Mouse (Mus musculus): ENCODE measurements at regions not wholly inside any gene's neighbourhood (a gene's known extent, or its start where the extent isn't known, plus 50 kb on each side); places are given as distances from the start of the nearest gene placed in this dataset.

DNA sequence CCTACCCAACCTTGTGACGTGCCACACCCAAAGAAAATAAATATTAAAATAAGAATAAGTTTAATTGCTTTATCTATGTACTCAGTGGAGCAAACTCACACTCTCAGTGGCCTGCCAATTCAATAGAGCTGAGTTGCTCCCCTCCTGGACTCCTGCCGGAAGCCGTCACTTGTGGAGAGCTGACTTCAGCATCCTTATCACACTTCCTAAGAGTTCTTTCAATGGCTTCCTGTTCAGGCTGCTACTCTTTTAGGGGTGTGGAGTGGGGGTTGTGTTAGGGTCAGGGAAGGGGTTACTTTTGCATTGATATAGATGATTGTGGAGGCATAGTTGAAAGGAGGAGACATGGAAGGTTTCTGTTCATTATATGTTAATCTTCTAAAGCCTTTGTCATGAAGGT, 147.7 kb downstream of the Dusp6 start:
- DNase-seq (ENCODE audit: extremely low spot score in 1 of 2, low spot score in 1 of 2): no peak

DNA sequence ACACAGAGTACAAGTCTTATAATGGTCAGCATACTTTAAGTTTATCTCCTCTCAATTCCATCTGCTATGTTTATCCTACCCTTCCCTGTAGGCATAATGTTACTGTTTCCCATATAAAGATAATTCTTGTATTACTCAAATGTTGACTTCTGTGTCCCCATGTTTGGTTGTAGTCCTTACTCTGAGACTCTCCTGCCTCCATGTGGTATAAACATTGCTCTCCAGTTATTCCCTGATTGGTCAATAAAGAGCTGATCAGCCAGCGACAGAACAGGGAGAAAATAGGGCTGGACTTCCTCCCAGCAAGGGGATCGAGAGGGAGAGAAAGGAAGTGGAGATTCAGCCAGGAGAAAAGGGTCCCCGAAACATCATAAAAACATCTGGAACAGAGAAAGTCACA, 150.4 kb downstream of the Dusp6 start:
- DNase-seq (ENCODE audit: extremely low spot score in 1 of 2, low spot score in 1 of 2): no peak

DNA sequence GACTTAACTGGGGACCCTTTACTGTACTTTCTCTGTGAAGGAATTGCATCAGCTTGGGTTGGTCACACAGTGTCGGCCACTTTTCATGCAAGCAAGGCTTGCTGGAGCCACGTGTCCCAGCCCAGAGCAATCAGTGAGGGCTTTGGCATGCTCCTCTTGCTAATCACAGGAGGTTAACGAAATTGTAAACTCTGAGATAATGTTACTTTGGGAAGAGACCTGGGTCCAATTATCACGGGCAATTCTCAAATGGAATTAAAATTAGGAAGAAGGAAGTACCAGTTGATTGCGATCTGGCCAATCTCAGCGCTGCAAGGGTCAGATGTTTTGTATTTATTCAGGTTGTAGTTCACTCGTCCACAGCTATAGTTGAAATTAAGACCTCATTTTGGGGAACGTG, 153.2 kb downstream of the Dusp6 start:
- no peak for DNase-seq (ENCODE audit: extremely low spot score in 1 of 2, low spot score in 1 of 2)

DNA sequence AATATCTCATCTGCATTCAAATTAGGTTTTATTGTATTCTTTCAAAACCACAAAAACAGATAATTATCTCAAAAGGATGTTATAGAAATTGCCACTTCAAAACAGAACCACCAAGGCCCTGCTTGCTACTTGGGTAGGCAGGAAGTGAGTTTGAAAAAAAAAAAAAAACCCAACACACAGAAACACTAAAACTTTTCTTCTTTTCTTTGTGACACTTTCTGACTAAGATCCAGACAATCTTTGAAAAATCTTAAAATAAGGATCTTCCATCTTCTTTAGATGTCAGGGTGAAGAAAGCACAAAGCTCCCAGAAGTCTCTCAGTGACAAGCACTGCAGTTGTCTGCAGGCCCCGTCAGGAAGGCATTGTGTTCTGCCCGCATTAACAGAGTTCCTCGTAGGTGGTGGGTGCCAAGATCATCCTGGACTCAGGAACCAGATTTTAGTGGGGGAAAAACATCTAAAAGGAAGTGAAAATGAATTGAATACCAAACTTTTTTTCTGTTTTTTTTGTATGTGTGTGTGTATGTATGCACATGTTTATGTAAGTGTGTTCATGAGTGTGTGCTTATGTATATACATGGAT, 154.0 kb downstream of the Dusp6 start:
- DNase-seq (ENCODE audit: extremely low spot score in 1 of 2, low spot score in 1 of 2): no peak

DNA sequence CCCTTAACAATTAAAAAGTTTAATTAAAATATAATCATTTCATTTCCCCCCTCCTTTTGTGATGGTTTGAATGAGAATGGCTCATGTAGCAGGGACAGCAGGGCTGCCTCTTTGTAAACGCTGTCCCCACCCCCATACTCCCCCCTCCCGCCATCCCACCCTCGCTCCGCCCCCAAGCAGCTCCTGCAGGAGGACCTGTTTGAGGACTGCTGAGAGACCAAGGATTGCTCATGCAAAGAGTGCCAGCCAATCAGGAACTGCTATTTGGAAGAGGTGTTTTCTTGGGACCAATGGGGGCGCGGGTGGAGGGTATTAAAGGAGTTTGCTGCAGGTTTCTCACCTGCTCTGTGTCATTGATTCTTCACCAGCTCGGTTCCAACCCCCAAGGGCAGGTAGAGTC, 154.6 kb downstream of the Dusp6 start:
- DNase-seq (ENCODE audit: extremely low spot score in 1 of 2, low spot score in 1 of 2): no peak

DNA sequence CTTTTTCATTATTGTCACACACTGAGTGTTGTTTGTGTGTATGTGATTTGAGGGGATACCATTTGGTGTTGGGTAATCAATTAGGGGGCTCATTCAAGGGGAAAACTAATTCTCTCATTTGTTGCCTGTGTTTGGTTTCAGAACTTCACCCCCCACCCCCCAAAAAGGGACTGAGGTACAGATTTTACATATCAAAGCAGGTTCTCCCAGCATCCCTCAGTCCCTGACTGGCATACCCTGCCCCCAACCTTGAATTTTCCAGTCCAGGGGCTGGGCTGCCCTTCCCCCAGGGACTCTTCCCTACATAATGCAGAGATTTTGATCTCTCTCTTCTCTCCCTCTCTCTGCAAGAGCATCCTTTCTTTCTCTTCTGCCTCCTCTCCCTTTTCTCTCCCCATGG, 155.5 kb downstream of the Dusp6 start:
- no peak for DNase-seq (ENCODE audit: extremely low spot score in 1 of 2, low spot score in 1 of 2)

DNA sequence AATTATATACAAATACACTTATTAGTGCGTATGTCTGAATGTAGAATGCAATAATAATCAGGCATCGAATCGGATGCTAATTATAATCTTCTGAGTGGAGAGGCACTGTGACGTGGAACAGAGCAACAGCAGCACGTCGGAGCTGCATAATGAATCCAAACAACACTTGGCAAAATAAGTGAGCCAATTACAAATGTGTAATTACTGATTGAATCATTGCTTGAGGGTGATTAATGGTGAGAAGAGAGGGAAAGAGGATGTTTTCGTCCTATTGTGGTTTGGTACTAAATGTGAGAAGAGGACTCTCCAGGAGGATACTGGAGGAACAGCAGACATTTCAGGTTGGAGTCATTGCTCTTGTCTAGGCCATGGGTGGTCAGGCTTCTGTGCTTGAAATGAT, 156.5 kb downstream of the Dusp6 start:
- DNase-seq (ENCODE audit: extremely low spot score in 1 of 2, low spot score in 1 of 2): no peak

DNA sequence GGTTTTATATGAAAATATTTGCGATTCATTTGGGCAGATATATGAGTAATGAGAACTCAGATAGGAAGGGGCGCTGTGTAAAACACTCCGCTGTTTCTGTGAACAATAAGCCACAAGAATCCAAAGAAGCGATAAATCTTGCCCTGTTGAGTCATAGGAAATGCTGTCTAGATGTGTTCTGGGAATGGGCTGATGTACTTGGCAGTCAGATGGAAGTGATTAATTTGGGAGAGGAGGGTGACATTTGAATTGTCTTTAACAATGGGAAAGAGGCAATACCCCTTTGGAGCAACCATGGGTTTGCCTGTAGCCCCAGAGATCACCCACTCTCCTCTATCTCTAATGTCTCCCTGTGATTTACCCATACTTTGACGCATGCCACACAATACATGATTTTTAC, 160.4 kb downstream of the Dusp6 start:
- no peak for DNase-seq (ENCODE audit: extremely low spot score in 1 of 2, low spot score in 1 of 2)

DNA sequence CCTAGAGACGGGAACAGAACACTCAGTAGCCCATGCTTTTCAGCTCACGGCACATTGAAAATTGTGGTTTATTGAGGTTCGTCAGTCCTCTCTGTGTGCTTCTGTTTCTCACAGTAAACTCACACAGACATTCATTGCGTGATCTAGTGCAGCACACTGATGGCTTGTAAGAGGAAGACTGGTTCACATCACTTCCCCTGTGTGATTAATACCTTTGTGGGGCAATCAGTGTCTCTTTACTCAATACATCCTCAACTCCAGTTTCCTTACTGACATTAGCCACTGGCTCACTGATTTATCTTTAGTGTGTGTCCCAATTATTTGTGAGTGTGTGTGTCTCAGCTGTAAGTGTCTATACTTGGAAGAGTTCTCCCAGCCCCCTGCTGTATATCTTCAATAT, 162.2 kb downstream of the Dusp6 start:
- DNase-seq (ENCODE audit: extremely low spot score in 1 of 2, low spot score in 1 of 2): no peak

DNA sequence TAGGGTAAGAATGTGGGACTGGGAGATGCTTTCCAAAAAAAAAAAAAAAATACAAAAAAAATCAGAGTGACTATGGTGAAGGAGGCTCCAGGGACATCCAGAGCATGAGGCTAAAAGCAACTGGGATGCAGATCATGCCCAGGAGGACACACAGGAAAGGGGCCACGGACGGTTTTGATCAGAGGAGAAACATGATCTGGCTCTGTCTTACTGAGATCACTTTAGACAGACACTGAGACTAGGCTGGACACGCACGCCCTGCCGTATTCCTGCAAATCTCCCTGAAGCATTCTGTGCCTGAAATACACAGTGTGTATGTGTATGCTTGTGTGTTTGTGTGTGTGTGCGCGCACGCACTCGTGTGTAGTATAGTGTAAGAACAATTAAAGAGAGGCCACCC, 167.1 kb downstream of the Dusp6 start:
- no peak for DNase-seq (ENCODE audit: extremely low spot score in 1 of 2, low spot score in 1 of 2)

DNA sequence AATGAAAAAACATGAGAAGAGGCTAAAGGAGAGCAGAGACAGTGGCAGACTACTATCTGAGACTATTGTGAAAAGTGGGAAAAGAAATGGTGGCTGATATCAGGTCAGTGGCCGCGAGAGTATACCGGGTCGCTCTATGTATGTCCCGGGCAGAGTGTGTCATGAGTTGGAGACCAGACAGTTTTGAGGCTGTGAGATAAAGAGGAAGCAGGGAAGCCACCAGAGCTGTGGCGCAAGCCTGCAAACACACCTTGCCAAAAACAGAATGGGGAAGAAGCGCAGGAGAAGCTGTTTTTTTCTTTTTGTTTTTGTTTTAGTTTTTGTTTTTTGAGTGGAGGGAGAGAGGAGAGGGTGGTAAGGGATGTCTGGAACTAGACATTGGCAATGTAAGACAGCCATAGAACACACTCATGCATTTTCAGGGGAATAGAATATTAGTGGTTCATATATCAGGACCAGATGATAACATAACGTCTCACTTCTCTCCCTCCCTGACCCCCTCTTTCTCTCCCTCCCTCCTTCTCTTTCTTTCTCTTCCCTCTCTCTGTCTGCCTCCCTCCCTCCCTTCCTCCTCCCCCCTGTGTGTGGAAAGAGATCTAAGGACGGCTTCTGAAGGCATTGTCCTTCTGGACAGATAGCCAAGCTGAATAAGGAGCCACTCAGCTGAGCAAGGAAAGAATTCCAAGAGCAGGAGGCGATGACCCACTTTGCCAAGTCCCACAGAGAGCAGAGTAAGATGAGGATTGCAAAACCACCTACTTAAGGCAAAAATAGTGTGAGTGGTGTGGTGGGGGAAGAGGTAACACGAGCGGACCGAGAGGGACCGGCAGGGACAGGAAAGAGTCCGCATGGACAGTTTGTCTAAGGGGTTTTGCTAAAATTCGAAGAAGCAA, 167.9 kb downstream of the Dusp6 start:
- no peak for DNase-seq (ENCODE audit: extremely low spot score in 1 of 2, low spot score in 1 of 2)

DNA sequence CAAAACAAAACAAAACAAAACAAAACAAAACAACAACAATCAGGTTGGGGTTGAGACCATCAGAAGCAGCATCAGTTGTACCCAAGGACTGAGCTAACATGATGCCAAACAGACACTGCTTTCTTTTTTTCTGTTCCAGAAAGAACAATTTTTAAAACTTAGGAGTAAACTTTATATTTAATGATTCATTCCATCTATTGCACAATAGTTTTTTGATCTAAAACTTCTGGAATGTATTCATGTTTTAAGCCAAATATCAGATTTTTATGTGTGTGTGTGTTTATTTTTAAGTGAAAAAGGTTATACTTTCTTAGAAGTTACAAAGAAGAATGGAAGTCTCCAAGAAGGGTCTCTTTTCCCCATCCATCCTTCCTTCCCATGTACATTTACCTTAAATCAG, 174.0 kb downstream of the Dusp6 start:
- no peak for DNase-seq (ENCODE audit: extremely low spot score in 1 of 2, low spot score in 1 of 2)

DNA sequence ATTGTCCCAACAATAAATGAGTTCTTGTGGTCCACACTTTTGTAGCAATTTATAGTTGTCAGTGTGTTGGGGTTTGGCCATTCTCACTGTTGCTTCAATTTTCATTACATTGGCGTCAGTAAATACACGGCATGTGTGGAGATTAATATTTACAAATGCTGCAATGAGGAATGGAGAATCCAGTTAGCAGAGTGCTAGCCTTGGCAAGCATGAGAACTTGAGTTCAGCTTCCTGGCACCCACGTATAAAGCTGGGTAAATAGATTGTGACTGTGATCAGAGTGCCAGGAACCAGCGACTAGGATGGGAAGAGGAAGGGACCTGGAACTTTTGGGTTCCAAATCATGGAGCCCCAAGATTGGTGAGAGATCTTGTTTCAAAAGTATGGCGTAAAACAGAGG, 177.1 kb downstream of the Dusp6 start:
- DNase-seq (ENCODE audit: extremely low spot score in 1 of 2, low spot score in 1 of 2): no peak

DNA sequence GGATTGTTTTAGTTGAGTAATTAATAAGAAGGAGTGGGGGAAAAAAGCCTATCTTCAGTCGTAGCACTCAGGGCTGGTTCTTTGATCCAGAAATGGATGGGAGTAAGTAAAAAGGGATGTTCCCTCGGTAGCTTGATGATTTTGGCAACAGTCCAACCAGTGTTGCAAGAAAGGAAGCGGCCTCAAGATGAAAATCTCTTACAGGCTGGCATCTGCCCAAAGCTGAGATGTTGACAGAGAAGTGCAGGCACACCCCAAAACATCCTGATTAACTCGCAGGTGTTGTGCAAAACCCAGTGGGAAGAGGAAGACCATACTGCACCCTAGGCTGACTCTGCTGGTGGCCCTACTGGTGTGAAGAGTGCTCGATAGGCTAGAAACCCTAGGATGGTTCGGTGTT, 178.0 kb downstream of the Dusp6 start:
- DNase-seq (ENCODE audit: extremely low spot score in 1 of 2, low spot score in 1 of 2): peak in 1 of 2 experiments; percentile 14

DNA sequence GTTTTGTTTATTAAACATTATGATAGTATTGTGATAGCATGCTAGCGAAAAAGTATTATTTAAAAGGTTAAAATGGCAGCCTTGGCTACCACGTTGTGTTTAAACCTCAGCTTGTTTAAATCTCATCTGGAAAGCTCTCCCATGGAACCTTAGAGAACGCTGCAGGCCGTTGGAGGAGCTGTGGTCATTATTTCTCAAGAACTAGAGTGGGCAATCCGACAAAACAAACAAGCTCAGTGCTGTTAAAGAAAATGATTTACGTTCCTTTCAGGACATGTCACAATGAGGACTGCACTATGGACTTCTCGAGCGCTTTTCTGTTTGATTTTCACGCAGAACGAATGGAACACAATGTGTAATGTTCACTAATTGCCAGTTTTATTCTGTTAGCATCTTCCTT, 178.9 kb downstream of the Dusp6 start:
- no peak for DNase-seq (ENCODE audit: extremely low spot score in 1 of 2, low spot score in 1 of 2)

DNA sequence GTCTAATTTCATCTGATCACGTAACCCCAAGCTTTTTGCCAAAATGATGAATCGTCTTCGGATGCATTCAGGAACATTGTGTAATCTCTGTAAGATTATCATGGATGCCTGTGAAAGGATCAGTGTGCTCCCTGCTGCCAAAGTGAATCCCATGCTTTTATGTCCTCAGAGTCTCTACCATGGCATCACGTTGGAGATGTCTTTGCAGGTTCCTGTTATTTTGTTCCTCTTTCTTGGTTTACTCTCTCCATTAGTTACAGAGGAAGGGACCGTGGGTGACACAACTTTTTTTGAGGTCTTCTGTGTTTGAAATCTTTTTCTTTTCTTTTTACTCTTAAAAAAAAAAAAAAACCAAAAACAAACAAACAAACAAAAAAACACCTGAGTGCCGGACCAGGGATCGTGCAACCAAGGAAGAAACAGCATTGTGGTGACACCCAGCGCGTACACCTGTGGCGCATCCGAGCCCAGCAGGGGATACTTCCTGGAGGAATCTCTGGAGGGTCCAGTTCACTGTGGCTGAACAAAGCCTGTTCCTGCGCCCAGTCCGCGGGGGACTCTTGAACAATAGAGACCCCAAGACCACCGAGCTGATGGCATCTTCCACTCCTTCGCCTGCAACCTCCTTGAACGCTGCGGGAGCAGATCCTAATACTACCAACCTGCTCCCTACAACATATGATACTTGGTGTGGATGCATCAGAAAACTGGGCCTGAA, 180.6 kb downstream of the Dusp6 start:
- no peak for DNase-seq (ENCODE audit: extremely low spot score in 1 of 2, low spot score in 1 of 2)

DNA sequence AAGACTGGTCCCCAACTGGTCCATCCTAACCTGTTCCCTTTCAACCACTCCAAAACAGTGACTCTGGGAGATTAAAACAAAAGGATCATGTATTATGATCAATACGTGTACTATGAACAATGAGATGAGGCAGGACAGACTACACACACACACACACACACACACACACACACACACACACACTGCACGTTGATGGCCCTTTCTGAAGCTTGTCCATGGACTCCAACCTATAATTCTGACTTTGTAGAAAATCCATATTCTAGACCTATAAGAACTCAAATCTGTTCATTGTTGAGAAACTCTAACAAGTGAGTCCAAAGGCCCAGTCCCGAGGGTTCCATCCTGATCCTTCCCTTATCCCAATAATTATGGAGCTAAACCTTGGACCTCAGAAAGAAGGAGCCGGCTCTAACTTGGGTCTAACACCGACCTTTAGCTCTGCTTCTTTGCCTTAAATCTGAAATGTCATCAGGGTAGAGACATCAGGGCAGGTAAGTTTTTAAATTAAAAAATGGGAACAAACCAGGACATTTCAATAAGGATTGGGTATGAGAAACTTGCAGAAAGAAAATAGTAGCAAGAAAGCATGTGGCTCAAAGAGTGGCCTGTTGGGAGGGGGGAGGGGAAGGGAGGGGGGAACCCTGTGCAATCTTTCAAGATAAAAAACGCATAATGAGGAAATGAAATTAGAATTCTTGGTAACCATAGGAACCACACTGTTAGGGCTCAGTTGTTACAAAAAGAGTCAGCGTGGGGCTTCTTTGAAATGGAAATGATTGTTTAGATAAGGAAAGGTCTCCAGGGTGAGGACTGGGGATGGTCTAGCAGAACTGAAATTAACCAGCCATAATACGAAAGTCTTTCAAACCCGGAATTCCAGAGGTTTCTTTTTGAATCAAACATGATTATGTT, 187.9 kb downstream of the Dusp6 start:
- no peak for DNase-seq (ENCODE audit: extremely low spot score in 1 of 2, low spot score in 1 of 2)

DNA sequence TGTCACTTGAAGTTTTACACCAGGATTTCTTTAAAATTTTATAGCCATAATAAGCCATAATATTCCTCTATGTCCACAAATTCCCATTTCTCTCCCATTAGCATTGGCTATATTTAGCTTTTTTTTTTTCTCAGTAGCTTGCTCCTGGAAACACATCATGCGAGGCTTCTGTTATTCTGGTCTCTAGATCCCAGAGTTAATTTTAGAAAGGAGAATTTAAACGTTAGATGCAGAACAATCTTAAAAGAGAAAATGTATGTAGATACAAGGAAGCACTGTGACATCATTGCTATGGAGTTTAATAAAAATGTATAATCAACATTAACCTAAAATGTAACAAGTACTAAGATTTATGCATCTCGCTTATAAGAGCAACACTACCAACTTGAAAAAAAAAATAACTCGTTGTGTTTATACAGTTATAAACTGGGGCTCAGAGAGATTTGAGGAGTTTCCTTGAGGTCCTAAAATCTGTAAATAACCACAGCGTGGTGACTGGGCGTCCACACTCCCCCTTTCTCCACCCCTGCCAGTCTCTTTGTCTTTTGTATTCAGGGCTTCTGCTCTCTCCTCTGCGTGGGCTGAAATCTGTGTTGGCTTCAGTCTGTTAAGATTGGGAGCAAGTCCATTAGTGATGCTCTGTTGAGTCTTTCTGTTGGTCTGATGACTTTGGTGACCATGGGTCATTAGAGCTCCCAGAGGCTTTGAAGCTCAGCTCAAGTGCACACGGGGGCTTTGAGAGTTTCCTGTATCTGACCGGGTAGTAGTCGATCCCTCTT, 188.8 kb downstream of the Dusp6 start:
- no peak for DNase-seq (ENCODE audit: extremely low spot score in 1 of 2, low spot score in 1 of 2)

DNA sequence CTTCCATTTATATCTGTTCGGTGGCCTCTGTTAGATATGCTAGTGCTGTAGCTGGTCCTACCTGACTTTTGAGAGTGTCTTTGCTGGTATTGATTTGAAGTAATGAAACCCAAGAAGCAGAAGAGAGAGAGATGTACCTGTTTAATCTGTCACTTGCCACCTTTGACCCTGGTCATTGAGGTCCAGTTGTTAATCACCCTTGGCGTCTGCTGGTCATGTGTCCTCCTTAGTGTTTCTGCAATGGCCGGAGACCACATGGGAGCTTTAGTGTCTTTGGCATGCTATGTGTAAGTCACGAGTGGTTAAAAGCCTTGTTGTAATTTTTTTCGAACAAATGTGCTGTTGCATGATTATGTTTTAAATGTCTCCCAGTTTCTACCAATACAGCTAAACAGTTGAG, 193.1 kb downstream of the Dusp6 start:
- no peak for DNase-seq (ENCODE audit: extremely low spot score in 1 of 2, low spot score in 1 of 2)

DNA sequence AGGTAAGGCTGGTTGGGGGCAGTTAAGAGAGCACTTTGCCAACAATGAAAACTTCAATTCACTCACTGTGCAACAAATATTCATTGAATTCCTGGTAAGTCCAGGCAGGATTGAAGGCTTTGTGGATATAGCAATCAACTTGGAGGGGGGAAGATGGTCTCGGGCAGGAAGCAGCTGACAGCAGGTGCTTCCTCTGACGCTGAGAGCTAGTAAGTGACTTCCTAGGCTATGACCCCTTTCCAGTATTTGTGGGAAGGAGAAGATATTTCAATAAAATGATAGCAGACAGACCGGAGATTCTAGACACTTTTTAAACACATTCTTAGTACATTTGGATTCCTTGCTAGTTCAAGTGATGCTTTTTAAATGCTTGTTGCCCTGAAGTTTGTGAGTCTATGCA, 195.0 kb downstream of the Dusp6 start:
- no peak for DNase-seq (ENCODE audit: extremely low spot score in 1 of 2, low spot score in 1 of 2)
